Mouse (Mus musculus) stomach, embryonic 14.5 days (tissue): ENCODE measurements around the gene Cacng2. TPM values are rescaled to one million over a fixed set of nuclear protein-coding genes. Genes with fewer than 3 reads are reported as not detected.
"Not testable (repeated sequence)": the region's sequence is repeated elsewhere in the genome, so short reads cannot be mapped to it uniquely, and the experiment has no call there.

Source experiments
- ATAC-seq: fragments of 200-750 bp; cut with Nextera tagmentation; 2 replicates; pipeline ENCODE4 v1.8.0; 2017; ENCODE audit warnings: low read depth, moderate TSS enrichment; ENCODE audit not compliant: insufficient number of reproducible peaks, insufficient read depth, low FRiP score
- H3K27ac ChIP-seq: fragments of 300-500 bp; sonication (generic); 2 replicates; pipeline ENCODE4 v1.5.1; 2014; ENCODE audit warnings: mild to moderate bottlenecking, low read length, moderate library complexity, mixed read lengths
- H3K27me3 ChIP-seq: fragments of 300-500 bp; sonication (generic); 2 replicates; pipeline ENCODE4 v1.6.1; 2014; ENCODE audit warnings: low read length, control low read depth, mixed read lengths; ENCODE audit not compliant: control insufficient read depth, insufficient read depth
- H3K36me3 ChIP-seq: fragments of 300-500 bp; sonication (generic); 2 replicates; pipeline ENCODE4 v1.6.1; 2014; ENCODE audit warnings: mild to moderate bottlenecking, control low read depth, low read length, moderate library complexity, mixed read lengths; ENCODE audit not compliant: control insufficient read depth, insufficient read depth
- H3K4me1 ChIP-seq: fragments of 300-500 bp; sonication (generic); 2 replicates; pipeline ENCODE4 v1.6.1; 2014; ENCODE audit warnings: low read length, control low read depth, mixed read lengths; ENCODE audit not compliant: control insufficient read depth, insufficient read depth
- H3K4me2 ChIP-seq: fragments of 300-500 bp; sonication (generic); replicated peaks from 2 replicates; pipeline ENCODE4 v1.6.1; 2014; ENCODE audit warnings: low read depth, low read length, control low read depth
- H3K4me3 ChIP-seq: fragments of 300-500 bp; sonication (generic); 2 replicates; pipeline ENCODE4 v1.5.1; 2014; ENCODE audit warnings: low read depth, low read length, control low read depth
- H3K9ac ChIP-seq: fragments of 300-500 bp; sonication (generic); replicated peaks from 2 replicates; pipeline ENCODE4 v1.6.1; 2014; ENCODE audit warnings: low read depth, mild to moderate bottlenecking, control low read depth, low read length, moderate library complexity, mixed read lengths
- H3K9me3 ChIP-seq: fragments of 300-500 bp; sonication (generic); 2 replicates; pipeline ENCODE4 v1.6.1; 2016; ENCODE audit warnings: low read depth, low read length, control low read depth; ENCODE audit not compliant: control insufficient read depth
- WGBS: fragments of 180-500 bp; shearing (Covaris S2); extraction: QIAGEN DNeasy Blood & Tissue Kit; methylation state at CpG from one replicate; pipeline ENCODE4 v1.1.7; 2014; 5-methylcytosine and 5-hydroxymethylcytosine counted together
- polyA plus RNA-seq: library from polyadenylated mRNA; unstranded; fragments of >200 nt; fragmentation: Nextera tagmentation; extraction: Ambion mirVana; gene quantifications from 2 replicates; pipeline ENCODE4 v1.2.1, GENCODE M21; 2014

Cacng2 gene
- polyA plus RNA-seq, 1 experiment from 2014 or later, result 0.06 TPM

DNA sequence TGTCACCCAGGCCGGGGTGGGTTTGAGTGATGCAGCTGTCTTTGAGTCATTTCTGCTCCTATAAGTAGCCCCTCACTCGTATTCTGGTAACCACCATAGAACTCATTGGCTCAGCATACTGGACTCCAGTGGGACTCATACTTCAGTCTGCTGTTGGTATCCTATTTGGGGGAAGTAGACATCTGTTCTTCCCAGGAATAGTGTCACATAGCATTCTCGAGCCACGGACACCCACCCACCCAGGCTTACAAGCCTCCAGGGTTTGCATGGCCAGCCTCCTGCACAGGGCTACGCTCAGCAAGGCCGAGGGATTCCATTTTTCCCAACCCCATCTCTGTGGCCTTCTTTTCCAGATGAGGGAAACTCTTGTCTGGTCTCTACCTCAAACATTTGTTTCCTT lies 93.3 kb downstream of the Cacng2 start:
- no peak for ATAC-seq

DNA sequence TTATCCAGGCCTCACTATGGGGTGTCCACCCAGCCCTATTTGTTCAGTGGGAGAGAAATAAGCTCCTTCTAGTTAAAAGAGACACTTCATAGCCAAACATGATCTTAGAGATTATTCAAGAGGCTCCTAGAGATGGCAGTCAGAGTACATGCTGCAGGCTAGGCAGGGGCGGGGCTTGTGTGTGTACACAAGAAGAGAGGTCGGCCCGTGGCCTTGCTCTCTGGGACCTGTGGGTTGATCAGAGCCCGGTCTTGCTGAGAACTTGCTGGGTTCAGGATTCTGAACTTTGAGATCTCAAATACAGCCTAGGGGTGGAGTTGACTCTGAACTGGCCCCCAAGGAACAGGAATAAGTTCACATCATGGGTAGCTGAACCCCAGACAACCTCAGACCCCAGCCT lies 95.6 kb downstream of the Cacng2 start:
- no peak overlapping the region for H3K4me3 ChIP-seq
- no peaks in the 10 kb centered on the region for H3K36me3 ChIP-seq
- H3K4me1 ChIP-seq, result no peaks in the 10 kb centered on the region
- no peak for ATAC-seq
- no peaks in the 10 kb centered on the region for H3K27me3 ChIP-seq
- H3K9me3 ChIP-seq, result no peaks in the 10 kb centered on the region
- 54% methylated on average over 4 of the region's 4 CpGs for WGBS
- no peak overlapping the region for H3K9ac ChIP-seq
- H3K4me2 ChIP-seq, result no peak overlapping the region
- no peak overlapping the region for H3K27ac ChIP-seq

More for the DNA sequence above, 93.3 kb downstream of the Cacng2 start:
- Histone ChIP-seq H3K4me3 (no peak overlapping the region), H3K9ac (no peak overlapping the region), H3K27me3 (no peaks in the 10 kb centered on the region), H3K27ac (no peak overlapping the region), H3K4me2 (no peak overlapping the region), H3K36me3 (no peaks in the 10 kb centered on the region), H3K9me3 (no peaks in the 10 kb centered on the region), H3K4me1 (no peaks in the 10 kb centered on the region)
- WGBS, result 81% methylated on average over 6 of the region's 6 CpGs

DNA sequence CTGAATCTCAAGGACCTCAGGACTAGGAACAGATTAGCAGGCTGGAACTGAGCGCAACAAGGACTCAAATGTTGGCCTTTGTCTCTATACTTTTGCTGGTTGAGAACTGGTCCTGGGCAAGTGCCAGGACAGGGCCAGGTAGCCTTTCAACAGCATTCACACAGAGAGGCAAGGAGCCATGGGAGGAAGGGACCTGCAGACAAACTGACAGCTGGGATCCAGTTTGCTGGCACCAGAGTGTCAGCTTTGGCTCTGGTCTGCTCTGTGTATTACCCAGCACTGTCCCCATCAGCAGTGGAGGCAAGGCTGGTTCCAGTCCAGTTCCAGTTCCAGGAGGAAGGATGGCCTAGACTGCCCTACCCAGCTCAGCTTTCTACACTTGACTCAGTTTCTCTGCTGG lies 105.8 kb downstream of the Cacng2 start:
- H3K27me3 ChIP-seq, result no peaks in the 10 kb centered on the region
- no peak overlapping the region for H3K4me3 ChIP-seq
- no peaks in the 10 kb centered on the region for H3K36me3 ChIP-seq
- no peaks in the 10 kb centered on the region for H3K4me1 ChIP-seq
- H3K27ac ChIP-seq, result no peak overlapping the region
- no peak overlapping the region for H3K4me2 ChIP-seq
- ATAC-seq, result no peak
- no peaks in the 10 kb centered on the region for H3K9me3 ChIP-seq
- WGBS, result 82% methylated on average over 1 of the region's 1 CpGs
- H3K9ac ChIP-seq, result no peak overlapping the region

DNA sequence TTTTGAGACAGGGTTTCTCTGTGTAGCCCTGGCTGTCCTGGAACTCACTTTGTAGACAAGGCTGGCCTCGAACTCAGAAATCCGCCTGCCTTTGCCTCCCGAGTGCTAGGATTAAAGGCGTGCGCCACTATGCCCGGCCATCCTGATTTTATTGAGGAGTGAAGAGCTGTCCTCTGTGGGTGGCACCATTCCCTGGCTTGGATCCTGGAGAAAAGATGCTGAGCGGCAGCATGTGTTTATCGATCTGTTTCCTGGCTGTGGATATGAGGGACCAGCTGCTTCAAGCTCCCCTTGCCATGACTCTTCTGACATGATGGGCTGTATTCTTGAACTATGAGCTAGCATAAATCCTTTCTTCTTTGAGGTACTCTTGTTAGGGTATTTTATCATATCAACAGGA lies 111.6 kb downstream of the Cacng2 start:
- not testable (repeated sequence) for H3K27ac ChIP-seq, H3K9me3 ChIP-seq, H3K4me3 ChIP-seq, H3K36me3 ChIP-seq, H3K9ac ChIP-seq, H3K4me2 ChIP-seq, H3K4me1 ChIP-seq, H3K27me3 ChIP-seq, ATAC-seq
- WGBS, result 91% methylated on average over 8 of the region's 8 CpGs

DNA sequence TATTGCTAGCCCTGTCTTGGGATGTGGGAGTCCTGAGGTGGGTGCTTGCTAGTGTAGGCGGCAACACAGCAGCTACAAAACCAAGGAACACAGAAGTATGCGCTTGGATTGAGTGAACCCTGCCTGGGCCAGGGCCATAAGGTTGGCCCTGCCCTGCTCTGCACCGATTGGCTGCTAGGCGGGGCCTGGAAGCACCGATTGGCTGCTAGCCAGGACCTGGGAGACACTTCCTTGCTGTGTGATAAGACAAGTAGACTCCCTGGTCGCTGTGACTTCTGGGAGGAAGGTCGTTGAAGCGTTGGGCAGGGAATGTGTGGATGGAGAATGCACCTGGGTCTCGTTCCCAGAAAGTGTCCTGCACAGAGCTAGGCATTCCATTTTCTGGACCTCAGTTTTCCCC lies 115.9 kb downstream of the Cacng2 start:
- H3K27ac ChIP-seq, result no peak overlapping the region
- WGBS, result 38% methylated on average over 9 of the region's 9 CpGs
- no peaks in the 10 kb centered on the region for H3K36me3 ChIP-seq
- no peak overlapping the region for H3K4me3 ChIP-seq
- no peaks in the 10 kb centered on the region for H3K9me3 ChIP-seq
- no peak overlapping the region for H3K4me2 ChIP-seq
- no peak for ATAC-seq
- H3K9ac ChIP-seq, result no peak overlapping the region
- no peaks in the 10 kb centered on the region for H3K27me3 ChIP-seq
- no peaks in the 10 kb centered on the region for H3K4me1 ChIP-seq

DNA sequence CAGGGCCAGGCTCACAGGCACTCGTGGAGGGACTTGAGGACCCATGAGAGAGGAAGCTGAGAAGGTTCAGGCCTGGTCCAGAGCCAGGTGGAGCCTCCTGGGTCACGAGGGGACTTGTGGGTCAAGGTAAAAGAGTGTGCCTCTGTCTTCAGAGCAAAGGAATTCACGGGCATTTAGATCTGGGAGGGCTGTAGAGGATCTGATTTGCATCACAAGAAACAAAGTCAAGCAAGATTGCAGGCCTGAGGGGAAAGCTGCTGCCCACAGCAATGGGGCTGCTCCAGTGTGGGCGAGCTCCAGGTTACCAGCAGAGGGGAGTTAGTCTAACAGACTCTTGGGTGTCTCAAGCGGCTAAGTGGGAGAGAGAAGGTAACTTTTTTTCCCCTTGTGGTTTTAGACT lies 118.4 kb downstream of the Cacng2 start:
- H3K36me3 ChIP-seq, result no peaks in the 10 kb centered on the region
- ATAC-seq, result no peak
- no peak overlapping the region for H3K9ac ChIP-seq
- no peak overlapping the region for H3K4me2 ChIP-seq
- H3K27me3 ChIP-seq, result no peaks in the 10 kb centered on the region
- no peaks in the 10 kb centered on the region for H3K4me1 ChIP-seq
- H3K27ac ChIP-seq, result no peak overlapping the region
- no peak overlapping the region for H3K4me3 ChIP-seq
- WGBS, result 35% methylated on average over 5 of the region's 5 CpGs
- no peaks in the 10 kb centered on the region for H3K9me3 ChIP-seq

DNA sequence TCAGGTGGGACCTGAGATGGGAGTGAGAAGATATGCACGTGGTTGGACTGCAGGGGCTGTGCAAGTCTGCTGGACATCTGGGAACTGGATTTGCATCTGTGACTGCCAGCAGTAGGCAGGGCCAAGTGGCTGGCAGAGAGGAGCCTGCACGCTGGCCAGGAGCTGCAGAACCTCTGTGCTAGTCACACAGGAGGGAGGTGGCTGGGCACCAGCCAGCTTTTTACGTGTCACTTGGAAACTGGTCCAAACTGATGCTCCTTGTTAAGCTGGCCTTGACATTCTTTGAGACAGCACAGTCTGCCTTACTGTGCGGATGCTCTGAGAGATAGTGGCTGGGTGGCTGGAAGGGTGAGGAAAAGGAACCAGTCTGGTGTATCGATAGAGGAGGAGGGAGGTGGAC lies 131.3 kb downstream of the Cacng2 start:
- Histone ChIP-seq H3K36me3 (no peaks in the 10 kb centered on the region), H3K4me2 (no peak overlapping the region), H3K27me3 (no peaks in the 10 kb centered on the region), H3K4me1 (no peaks in the 10 kb centered on the region), H3K27ac (no peak overlapping the region), H3K9me3 (no peaks in the 10 kb centered on the region), H3K4me3 (no peak overlapping the region), H3K9ac (no peak overlapping the region)
- no peak for ATAC-seq
- 72% methylated on average over 5 of the region's 5 CpGs for WGBS

DNA sequence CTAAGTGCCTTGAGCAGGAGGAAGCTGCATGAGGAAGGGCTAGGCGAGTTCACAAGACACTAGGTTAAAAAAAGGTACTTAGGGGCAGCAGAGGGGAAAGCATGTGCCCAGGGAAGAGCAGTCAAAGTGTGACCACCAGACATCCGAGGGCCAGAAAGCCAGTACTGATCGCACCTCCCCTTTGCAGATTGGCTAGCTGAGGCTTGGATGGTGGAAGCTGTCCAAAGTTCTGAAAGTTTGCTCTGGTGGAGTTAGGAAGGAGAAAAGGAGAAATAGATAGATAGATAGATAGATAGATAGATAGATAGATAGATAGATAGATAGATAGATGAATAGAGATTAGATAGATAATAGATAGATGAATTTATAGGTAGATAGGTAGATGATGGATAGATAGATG lies 136.4 kb downstream of the Cacng2 start:
- Histone ChIP-seq H3K4me3 (no peak overlapping the region), H3K9me3 (no peaks in the 10 kb centered on the region), H3K27ac (no peak overlapping the region), H3K4me2 (no peak overlapping the region), H3K4me1 (no peaks in the 10 kb centered on the region), H3K36me3 (no peaks in the 10 kb centered on the region), H3K9ac (no peak overlapping the region), H3K27me3 (no peaks in the 10 kb centered on the region)
- ATAC-seq, result no peak
- WGBS, result 18% methylated on average over 3 of the region's 3 CpGs

DNA sequence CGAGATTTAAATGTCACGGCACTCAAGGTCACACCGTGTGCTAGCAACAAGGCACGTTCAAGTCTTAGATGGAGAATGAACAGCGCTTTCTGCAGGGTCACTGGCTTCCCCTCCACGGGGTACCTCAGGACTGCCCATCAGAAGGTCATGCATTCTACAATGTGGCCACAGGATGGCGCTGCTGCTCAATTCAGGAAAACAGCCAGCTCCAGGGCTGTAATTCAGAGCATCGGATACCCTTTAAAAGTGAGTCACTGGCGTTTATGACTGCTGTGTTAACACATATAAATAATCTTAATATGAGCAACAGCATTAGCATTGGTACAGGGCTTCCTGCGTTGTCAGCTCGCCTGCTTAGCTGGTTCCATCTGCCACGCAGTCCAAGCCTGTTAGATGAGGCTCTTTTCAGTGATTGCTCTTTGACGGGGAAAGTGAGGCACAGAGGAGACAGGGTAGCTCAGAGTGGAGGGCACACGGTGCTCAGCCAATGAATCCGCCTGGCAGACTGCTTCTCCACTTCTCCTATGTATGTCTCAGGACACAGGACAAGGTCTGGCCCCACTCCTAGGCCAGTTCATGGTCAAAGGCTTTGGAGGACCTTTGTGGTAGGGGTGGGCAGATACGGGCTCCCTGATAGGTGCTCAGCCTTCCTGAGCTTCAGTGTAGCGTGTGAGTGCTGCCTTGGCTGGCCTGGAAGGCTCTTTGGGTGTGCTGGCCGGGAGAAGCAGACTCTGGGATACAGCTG lies 137.5 kb downstream of the Cacng2 start:
- WGBS, result 30% methylated on average over 18 of the region's 18 CpGs
- no peak overlapping the region for H3K27ac ChIP-seq
- no peaks in the 10 kb centered on the region for H3K4me1 ChIP-seq
- no peaks in the 10 kb centered on the region for H3K9me3 ChIP-seq
- H3K27me3 ChIP-seq, result no peaks in the 10 kb centered on the region
- H3K4me2 ChIP-seq, result no peak overlapping the region
- H3K36me3 ChIP-seq, result no peaks in the 10 kb centered on the region
- no peak overlapping the region for H3K4me3 ChIP-seq
- no peak overlapping the region for H3K9ac ChIP-seq
- no peak for ATAC-seq
